Mouse (Mus musculus) myocyte (in vitro differentiated cells): ENCODE results near the gene B4gat1. TPM values are rescaled to one million over a fixed set of nuclear protein-coding genes. Genes with fewer than 3 reads are reported as not detected.

ENCODE experiments used
- H3K27me3 ChIP-seq: one replicate; pipeline ENCODE4 v1.6.1; 2011; ENCODE audit not compliant: control insufficient read depth, insufficient read depth, insufficient read length
- H3K36me3 ChIP-seq: one replicate; pipeline ENCODE4 v1.6.1; 2011; ENCODE audit not compliant: control insufficient read depth, insufficient read depth
- H3K4me2 ChIP-seq: one replicate; pipeline ENCODE4 v1.6.1; 2011; ENCODE audit warnings: low read depth, control low read depth
- H3K4me3 ChIP-seq: one replicate; pipeline ENCODE4 v1.5.1; 2011; ENCODE audit warnings: mild to moderate bottlenecking, control low read depth, moderate library complexity
- H3K79me2 ChIP-seq: one replicate; pipeline ENCODE4 v1.6.1; 2011; ENCODE audit not compliant: control insufficient read depth, insufficient read depth
- H3ac ChIP-seq: one replicate; pipeline ENCODE4 v1.6.1; 2011; ENCODE audit not compliant: control insufficient read depth, insufficient read length
- CEBPB ChIP-seq: IDR thresholded peaks from 2 replicates; pipeline ENCODE4 v1.6.1; 2011; ENCODE audit warnings: mild to moderate bottlenecking, moderate library complexity; ENCODE audit not compliant: poor library complexity, insufficient read depth, severe bottlenecking
- E2F4 ChIP-seq: IDR thresholded peaks from one replicate; pipeline ENCODE4 v1.6.1; 2011; ENCODE audit warnings: mild to moderate bottlenecking, control low read depth, moderate library complexity; ENCODE audit not compliant: insufficient read depth
- MAX ChIP-seq: IDR thresholded peaks from one replicate; pipeline ENCODE4 v1.6.1; 2011; ENCODE audit warnings: low read depth, mild to moderate bottlenecking, control low read depth
- MYOD1 ChIP-seq, 3 experiments: IDR thresholded peaks; one replicate each; pipeline ENCODE4 v1.6.1; 2011; ENCODE audit warnings: control low read depth in 2 of 3, low read depth in 2 of 3, mild to moderate bottlenecking in 2 of 3, moderate library complexity in 1 of 3; ENCODE audit not compliant: insufficient read length in 2 of 3, control insufficient read depth in 1 of 3
- MYOG ChIP-seq, 3 experiments: IDR thresholded peaks; one replicate each; pipeline ENCODE4 v1.6.1; 2011; ENCODE audit warnings: control low read depth in 2 of 3, low read depth in 2 of 3, mild to moderate bottlenecking in 2 of 3; ENCODE audit not compliant: insufficient read length in 2 of 3, control insufficient read depth in 1 of 3, insufficient read depth in 1 of 3
- POLR2A ChIP-seq: IDR thresholded peaks from one replicate; pipeline ENCODE4 v1.6.1; 2011; ENCODE audit warnings: low read depth, mild to moderate bottlenecking, control low read depth, moderate library complexity; ENCODE audit not compliant: insufficient read length
- POLR2AphosphoS2 ChIP-seq: IDR thresholded peaks from one replicate; pipeline ENCODE4 v1.6.1; 2011; ENCODE audit warnings: low read depth, control low read depth; ENCODE audit not compliant: insufficient read length
- REST ChIP-seq: IDR thresholded peaks from one replicate; pipeline ENCODE4 v1.6.1; 2011; ENCODE audit warnings: mild to moderate bottlenecking, control low read depth, moderate library complexity; ENCODE audit not compliant: insufficient read depth, insufficient read length
- SRF ChIP-seq: IDR thresholded peaks from one replicate; pipeline ENCODE4 v1.6.1; 2011; ENCODE audit warnings: low read depth; ENCODE audit not compliant: control insufficient read depth, insufficient read length
- TCF12 ChIP-seq: IDR thresholded peaks from one replicate; pipeline ENCODE4 v1.6.1; 2011; ENCODE audit warnings: mild to moderate bottlenecking, control low read depth; ENCODE audit not compliant: poor library complexity, insufficient read depth, severe bottlenecking
- TCF3 ChIP-seq: IDR thresholded peaks from one replicate; pipeline ENCODE4 v1.6.1; 2011; ENCODE audit warnings: low read depth, control low read depth; ENCODE audit not compliant: insufficient read length
- USF1 ChIP-seq: IDR thresholded peaks from one replicate; pipeline ENCODE4 v1.6.1; 2011; ENCODE audit warnings: low read depth, mild to moderate bottlenecking, control low read depth, moderate library complexity
- polyA plus RNA-seq: library from polyadenylated mRNA; unstranded; fragments of >200 nt; fragmentation: generic; extraction: Trizol; gene quantifications from one replicate; pipeline ENCODE4 v1.2.1, GENCODE M21; 2012; ENCODE audit warnings: missing spikeins

B4gat1 gene
- polyA plus RNA-seq, 1 experiment, result 46.7 TPM

- Histone ChIP-seq H3K4me3 (no peak overlapping the region), H3K4me2 (peak overlapping the region; percentile 45), H3ac (no peak overlapping the region), H3K36me3 (peaks cover 31% of the 10 kb centered on the region), H3K27me3 (no peaks in the 10 kb centered on the region), H3K79me2 (peaks cover 10% of the 10 kb centered on the region)
- TF ChIP-seq USF1 (no peak), POLR2A (peak; percentile 49), TCF3 (no peak), POLR2AphosphoS2 (peak; percentile 84)
These were observed 19.5 kb downstream of the B4gat1 start for GRCm38 (mm10) chr19:5057876-5058775.

- H3K4me3 ChIP-seq, result no peak overlapping the region
- no peaks in the 10 kb centered on the region for H3K27me3 ChIP-seq
- H3K4me2 ChIP-seq, result peak overlapping the region; percentile 45
- TF ChIP-seq MAX (no peak), POLR2A (peak; percentile 43), MYOG (IDR thresholded peaks at IDR 0.05; ENCODE audit: control insufficient read depth in 1 of 3, insufficient read depth in 1 of 3, insufficient read length in 2 of 3, low read depth in 2 of 3) (no peak), POLR2AphosphoS2 (peak; percentile 82), SRF (no peak), TCF3 (no peak), E2F4 (no peak), USF1 (no peak)
- H3K79me2 ChIP-seq, result peaks cover 4% of the 10 kb centered on the region
- H3K36me3 ChIP-seq, result peaks cover 24% of the 10 kb centered on the region
- no peak overlapping the region for H3ac ChIP-seq
These were observed 20.5 kb downstream of the B4gat1 start for GRCm38 (mm10) chr19:5058801-5059771.

- Histone ChIP-seq H3K27me3 (no peaks in the 10 kb centered on the region), H3ac (no peak overlapping the region), H3K79me2 (no peaks in the 10 kb centered on the region), H3K4me3 (no peak overlapping the region), H3K36me3 (peaks cover 9% of the 10 kb centered on the region), H3K4me2 (peak overlapping the region; percentile 72)
- TF ChIP-seq MYOG (IDR thresholded peaks at IDR 0.05; ENCODE audit: control insufficient read depth in 1 of 3, insufficient read depth in 1 of 3, insufficient read length in 2 of 3, low read depth in 2 of 3) (no peak), POLR2AphosphoS2 (peak; percentile 90), MAX (no peak), POLR2A (peak; percentile 71), E2F4 (no peak), MYOD1 (IDR thresholded peaks at IDR 0.05; ENCODE audit: control insufficient read depth in 1 of 3, insufficient read length in 2 of 3, low read depth in 2 of 3) (no peak), TCF12 (no peak), CEBPB (no peak)
These were observed 22.0 kb downstream of the B4gat1 start for GRCm38 (mm10) chr19:5060365-5061330.

GRCm38 (mm10) chr19:5062041-5062440 is 23.4 kb downstream of the B4gat1 start:
- H3K4me2 ChIP-seq, result peak overlapping the region; percentile 72
- no peak overlapping the region for H3ac ChIP-seq
- H3K27me3 ChIP-seq, result no peaks in the 10 kb centered on the region
- H3K36me3 ChIP-seq, result no peaks in the 10 kb centered on the region
- no peak overlapping the region for H3K4me3 ChIP-seq
- H3K79me2 ChIP-seq, result no peaks in the 10 kb centered on the region
- TF ChIP-seq USF1 (no peak), POLR2A (no peak), REST (no peak), MAX (no peak)

- H3K27me3 ChIP-seq, result no peaks in the 10 kb centered on the region
- no peak overlapping the region for H3K4me3 ChIP-seq
- H3K36me3 ChIP-seq, result no peaks in the 10 kb centered on the region
- H3ac ChIP-seq, result no peak overlapping the region
- H3K79me2 ChIP-seq, result no peaks in the 10 kb centered on the region
- no peak for TF ChIP-seq REST
- TF ChIP-seq E2F4, result no peak
- peak; percentile 38; the same call in 1 of the 2 replicates for TF ChIP-seq CEBPB
- TF ChIP-seq POLR2A, result peak; percentile 34
- no peak for TF ChIP-seq MAX
- peak; percentile 53 for TF ChIP-seq POLR2AphosphoS2
- no peak for TF ChIP-seq TCF12
- no peak for TF ChIP-seq TCF3
- H3K4me2 ChIP-seq, result peak overlapping the region; percentile 72
These were observed 23.8 kb downstream of the B4gat1 start for GRCm38 (mm10) chr19:5062446-5062845.
